Mouse (Mus musculus): ENCODE results near the gene Cpsf4. TPM values are rescaled to one million over a fixed set of nuclear protein-coding genes. Genes with fewer than 3 reads are reported as not detected.
A peak's percentile ranks its signal among the peaks of the same experiment; 100 is the strongest.

Gene Cpsf4
- polyA plus RNA-seq, 1 experiment from 2014 or later, result 58.1 TPM

DNA sequence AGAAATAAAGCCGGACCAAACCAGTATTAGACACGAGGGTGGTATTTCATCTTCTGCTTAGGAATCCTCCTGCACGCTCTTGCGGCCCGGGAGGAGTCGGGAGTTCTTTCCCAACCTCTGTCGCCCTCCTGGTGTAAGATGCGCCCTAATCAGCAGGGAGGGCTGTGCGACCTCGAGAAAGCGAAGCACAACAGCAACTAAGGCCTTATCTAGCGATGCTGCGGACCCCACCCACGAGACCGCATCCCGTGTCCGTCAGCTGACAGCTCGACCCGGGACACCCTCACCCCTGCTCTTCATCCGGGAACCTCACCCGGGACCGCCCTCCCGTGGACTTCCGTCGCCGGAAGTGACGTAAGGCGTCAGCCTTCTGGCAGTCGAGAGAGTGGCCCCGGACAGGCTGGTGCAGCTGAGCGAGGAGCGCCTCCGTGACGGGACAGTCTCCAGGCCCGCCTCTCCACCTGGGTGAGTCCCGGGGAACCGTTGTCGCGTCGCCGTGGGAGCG, 64.4 kb downstream of the Cpsf4 start, which contains the start of gene Zfp655:
Zfp655 (plus strand) TSS at position 349 of the 505 bp plus-strand sequence.
- peak; percentile 98 for ATAC-seq (ENCODE audit: low FRiP score)
- peaks cover 18% of the 10 kb centered on the region for H3K4me1 ChIP-seq
- peak within 1 kb of the TSS; percentile 93 for H3K27ac ChIP-seq
- peak within 1 kb of the TSS; percentile 95 for H3K4me3 ChIP-seq
- peaks cover 32% of the 10 kb centered on the region for H3K36me3 ChIP-seq
- H3K27me3 ChIP-seq, result peaks cover 3% of the 10 kb centered on the region; the same call in 1 of the 2 replicates
- H3K4me2 ChIP-seq (replicated peaks), result peak within 1 kb of the TSS; percentile 77
- H3K9ac ChIP-seq, result peak within 1 kb of the TSS; percentile 99
- WGBS, result under 1% methylated on average over 42 of the region's 42 CpGs
- no peaks in the 10 kb centered on the region for H3K9me3 ChIP-seq (replicated peaks)

Other genes with a start within 250 kb of the Cpsf4 start
- gene Smurf1, start 201.4 kb upstream of the Cpsf4 start, polyA plus RNA-seq (2016; fragmentation: Nextera tagmentation; extraction: Ambion mirVana), result 32.6 and 33.3 TPM in 2 replicates
- gene Gm4871, start 134.5 kb upstream of the Cpsf4 start, polyA plus RNA-seq (2016; fragmentation: Nextera tagmentation; extraction: Ambion mirVana), result not detected in 2 replicates
- gene 1700018F24Rik, start 124.2 kb upstream of the Cpsf4 start, polyA plus RNA-seq (2016; fragmentation: Nextera tagmentation; extraction: Ambion mirVana), result not detected in 2 replicates
- 191 and 201 TPM in 2 replicates for gene Arpc1a, start 83.4 kb upstream of the Cpsf4 start, polyA plus RNA-seq (2016; fragmentation: Nextera tagmentation; extraction: Ambion mirVana)
- gene Kpna7, start 83.2 kb upstream of the Cpsf4 start, polyA plus RNA-seq (2016; fragmentation: Nextera tagmentation; extraction: Ambion mirVana), result not detected in 2 replicates
- gene Arpc1b, start 53.0 kb upstream of the Cpsf4 start, polyA plus RNA-seq (2016; fragmentation: Nextera tagmentation; extraction: Ambion mirVana), result 95.5 and 108 TPM in 2 replicates
- gene Pdap1, start 27.0 kb upstream of the Cpsf4 start, polyA plus RNA-seq (2016; fragmentation: Nextera tagmentation; extraction: Ambion mirVana), result 111 and 144 TPM in 2 replicates
- gene Bud31, start 26.9 kb upstream of the Cpsf4 start, polyA plus RNA-seq (2016; fragmentation: Nextera tagmentation; extraction: Ambion mirVana), result 210 and 215 TPM in 2 replicates
- gene Ptcd1, start 105 bp upstream of the Cpsf4 start, polyA plus RNA-seq (2016; fragmentation: Nextera tagmentation; extraction: Ambion mirVana), result 20.6 and 21.3 TPM in 2 replicates
- gene Atp5j2, start 24.8 kb downstream of the Cpsf4 start, polyA plus RNA-seq (2016; fragmentation: Nextera tagmentation; extraction: Ambion mirVana), result 476 and 529 TPM in 2 replicates
- gene Zkscan14, start 34.7 kb downstream of the Cpsf4 start, polyA plus RNA-seq (2016; fragmentation: Nextera tagmentation; extraction: Ambion mirVana), result 10.5 and 11.3 TPM in 2 replicates
- 17.9 and 20.2 TPM in 2 replicates for gene Zkscan5, start 37.3 kb downstream of the Cpsf4 start, polyA plus RNA-seq (2016; fragmentation: Nextera tagmentation; extraction: Ambion mirVana)
- 43.6 and 45.9 TPM in 2 replicates for gene Zfp655, start 64.5 kb downstream of the Cpsf4 start, polyA plus RNA-seq (2016; fragmentation: Nextera tagmentation; extraction: Ambion mirVana)
- 0.38 and 0.79 TPM in 2 replicates for gene Zscan25, start 113.3 kb downstream of the Cpsf4 start, polyA plus RNA-seq (2016; fragmentation: Nextera tagmentation; extraction: Ambion mirVana)
- not detected in 2 replicates for gene Cyp3a57, start 178.1 kb downstream of the Cpsf4 start, polyA plus RNA-seq (2016; fragmentation: Nextera tagmentation; extraction: Ambion mirVana)